Mouse (Mus musculus) midbrain, embryonic 13.5 days (tissue): ENCODE data around the gene Shisal2b. TPM values are rescaled to one million over a fixed set of nuclear protein-coding genes. Genes with fewer than 3 reads are reported as not detected.
"Not testable (repeated sequence)": the region's sequence is repeated elsewhere in the genome, so short reads cannot be mapped to it uniquely, and the experiment has no call there.

Experiments used
- ATAC-seq: fragments of 200-750 bp; cut with Nextera tagmentation; 2 replicates; pipeline ENCODE4 v1.8.0; 2017; ENCODE audit warnings: mild to moderate bottlenecking, moderate TSS enrichment, moderate library complexity
- H3K27ac ChIP-seq: fragments of 300-500 bp; sonication (generic); 2 replicates; pipeline ENCODE4 v1.5.1; 2015; ENCODE audit warnings: inconsistent platforms, mild to moderate bottlenecking, moderate library complexity
- H3K27me3 ChIP-seq: fragments of 300-500 bp; sonication (generic); 2 replicates; pipeline ENCODE4 v1.6.1; 2015; ENCODE audit warnings: mild to moderate bottlenecking, inconsistent platforms
- H3K36me3 ChIP-seq: fragments of 300-500 bp; sonication (generic); 2 replicates; pipeline ENCODE4 v1.6.1; 2015; ENCODE audit warnings: mild to moderate bottlenecking, inconsistent platforms
- H3K4me1 ChIP-seq: fragments of 300-500 bp; sonication (generic); replicated peaks from 2 replicates; pipeline ENCODE4 v1.6.1; 2015; ENCODE audit warnings: inconsistent platforms
- H3K4me2 ChIP-seq: fragments of 300-500 bp; sonication (generic); replicated peaks from 2 replicates; pipeline ENCODE4 v1.6.1; 2015; ENCODE audit warnings: moderate library complexity, mild to moderate bottlenecking, inconsistent platforms
- H3K4me3 ChIP-seq: fragments of 300-500 bp; sonication (generic); replicated peaks from 2 replicates; pipeline ENCODE4 v1.5.1; 2015; ENCODE audit warnings: mild to moderate bottlenecking, inconsistent platforms
- H3K9ac ChIP-seq: fragments of 300-500 bp; sonication (generic); replicated peaks from 2 replicates; pipeline ENCODE4 v1.6.1; 2015; ENCODE audit warnings: mild to moderate bottlenecking, inconsistent platforms
- H3K9me3 ChIP-seq: fragments of 300-500 bp; sonication (generic); 2 replicates; pipeline ENCODE4 v1.6.1; 2016; ENCODE audit warnings: mild to moderate bottlenecking, inconsistent platforms
- WGBS: fragments of 180-500 bp; shearing (Covaris S2); methylation state at CpG from one replicate; pipeline ENCODE4 v1.1.7; 2015; 5-methylcytosine and 5-hydroxymethylcytosine counted together
- polyA plus RNA-seq: library from polyadenylated mRNA; unstranded; fragments of >200 nt; fragmentation: Nextera tagmentation; extraction: Ambion mirVana; gene quantifications from 2 replicates; pipeline ENCODE4 v1.2.1, GENCODE M21; 2015

Shisal2b gene
- polyA plus RNA-seq, result 0.71 and 1.0 TPM in 2 replicates

GRCm38 (mm10) chr13:104863127-104863979 lies at the start of gene Shisal2b:
Gene Shisal2b, minus strand, starts transcription at chr13:104863893.
- Histone ChIP-seq H3K4me3 (peak within 1 kb of the TSS; percentile 54), H3K4me1 (peaks cover 11% of the 10 kb centered on the region), H3K27me3 (peaks cover 32% of the 10 kb centered on the region), H3K36me3 (no peaks in the 10 kb centered on the region), H3K27ac (no peak within 1 kb of the TSS), H3K9me3 (no peaks in the 10 kb centered on the region), H3K9ac (peak within 1 kb of the TSS; percentile 75), H3K4me2 (peak within 1 kb of the TSS; percentile 95)
- ATAC-seq, result peak; percentile 93
- WGBS, result 4% methylated on average over 38 of the region's 38 CpGs

DNA sequence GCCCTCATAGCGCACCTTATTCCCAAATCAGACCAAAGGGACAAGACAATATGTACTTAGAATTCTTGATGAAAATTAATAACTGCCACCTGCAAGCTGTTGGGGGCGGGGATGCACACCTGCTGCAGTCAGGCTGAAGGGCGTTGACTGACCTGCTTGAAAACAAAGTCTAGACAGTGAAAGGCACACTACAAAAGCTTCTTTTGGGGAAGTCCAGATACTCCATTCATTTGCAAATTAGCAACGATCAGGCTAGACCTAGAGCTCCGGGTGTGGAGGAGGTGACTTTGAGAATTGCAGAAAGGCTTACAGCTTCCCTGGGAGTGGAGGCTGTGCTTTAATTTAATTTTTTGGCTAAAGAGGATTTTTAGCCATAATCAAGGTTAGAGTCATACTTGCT lies 47.9 kb upstream of the Shisal2b start:
- not testable (repeated sequence) for H3K4me2 ChIP-seq, H3K4me3 ChIP-seq, ATAC-seq, H3K27ac ChIP-seq, H3K4me1 ChIP-seq, H3K9ac ChIP-seq, H3K36me3 ChIP-seq, H3K27me3 ChIP-seq, H3K9me3 ChIP-seq
- 44% methylated on average over 5 of the region's 5 CpGs for WGBS

DNA sequence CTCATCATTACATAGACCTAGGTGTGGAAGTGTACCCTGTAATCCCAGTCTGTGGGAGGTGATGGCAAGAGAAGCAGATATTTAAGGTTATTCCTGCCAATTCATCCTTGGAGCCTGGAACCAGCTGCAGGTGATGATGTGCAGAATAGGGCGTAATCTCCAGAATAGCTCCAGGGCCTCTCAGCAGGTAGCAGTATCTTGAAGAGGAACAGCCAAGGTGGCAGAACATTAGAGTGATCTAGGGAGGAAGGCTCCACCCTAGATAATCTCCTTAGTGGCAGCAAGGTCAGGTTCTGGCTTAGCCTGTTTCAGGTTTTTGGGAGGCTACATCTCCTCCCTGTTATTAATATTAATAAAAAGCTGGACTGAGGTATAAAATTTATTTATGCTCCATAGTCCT lies 47.3 kb upstream of the Shisal2b start:
- H3K27ac ChIP-seq, H3K9ac ChIP-seq, H3K4me2 ChIP-seq, ATAC-seq, H3K27me3 ChIP-seq, H3K4me3 ChIP-seq, H3K4me1 ChIP-seq, H3K9me3 ChIP-seq, H3K36me3 ChIP-seq: not testable (repeated sequence)
- WGBS, result 94% methylated on average over 1 of the region's 1 CpGs

DNA sequence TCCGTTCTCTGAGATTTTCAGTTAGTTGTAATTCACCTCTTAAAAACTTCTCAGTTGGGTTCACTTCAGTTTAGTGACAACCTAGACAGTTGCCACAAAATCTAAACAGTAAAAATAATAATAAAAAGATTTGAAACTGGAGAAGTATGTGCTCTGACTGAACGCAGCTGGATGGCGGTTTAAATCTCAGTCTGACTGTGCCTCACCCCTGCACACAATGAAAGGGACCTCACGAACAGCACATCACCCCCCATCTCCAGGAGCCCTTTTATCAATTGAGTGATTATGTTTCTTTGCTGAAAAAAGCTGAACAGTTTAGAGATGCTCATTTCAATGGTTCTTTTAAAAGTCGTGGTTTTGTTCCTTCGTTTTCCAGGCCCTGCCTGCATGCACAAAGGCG lies 45.0 kb upstream of the Shisal2b start:
- 38% methylated on average over 7 of the region's 7 CpGs for WGBS
- Histone ChIP-seq H3K4me3 (no peak overlapping the region), H3K4me1 (0 out of 2 replicates have a peak, but pooled peaks cover 4% of the 10 kb centered on the region), H3K4me2 (no peak overlapping the region), H3K9ac (no peak overlapping the region), H3K27ac (no peak overlapping the region), H3K36me3 (no peaks in the 10 kb centered on the region), H3K9me3 (no peaks in the 10 kb centered on the region), H3K27me3 (no peaks in the 10 kb centered on the region)
- ATAC-seq, result no peak

DNA sequence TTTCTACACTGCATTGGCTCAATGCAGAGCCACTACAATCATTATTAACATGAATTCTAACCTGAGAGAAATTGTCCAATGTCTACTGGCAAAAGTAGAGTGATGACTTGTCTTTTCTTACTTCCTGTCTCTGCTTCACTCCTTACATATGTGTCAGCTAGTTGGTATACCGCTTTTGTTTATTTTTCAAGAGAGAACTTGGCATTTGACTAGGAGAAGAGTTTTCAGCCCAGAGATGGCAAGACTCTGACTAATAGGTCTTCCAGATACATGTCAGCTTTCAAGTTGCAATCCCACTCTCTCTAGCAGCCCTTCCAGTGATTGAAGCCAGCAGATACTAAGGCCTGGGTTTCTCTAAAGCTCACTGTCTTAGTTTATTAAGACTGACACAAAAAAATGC lies 31.1 kb upstream of the Shisal2b start:
- H3K4me1 ChIP-seq, result no peaks in the 10 kb centered on the region
- 0 out of 2 replicates have a peak, but pooled peaks cover 2% of the 10 kb centered on the region for H3K9me3 ChIP-seq
- no peak for ATAC-seq
- H3K4me2 ChIP-seq, result no peak overlapping the region
- H3K27me3 ChIP-seq, result no peaks in the 10 kb centered on the region
- no peak overlapping the region for H3K27ac ChIP-seq
- no peak overlapping the region for H3K4me3 ChIP-seq
- no peak overlapping the region for H3K9ac ChIP-seq
- WGBS, result 95% methylated on average over 1 of the region's 1 CpGs
- no peaks in the 10 kb centered on the region for H3K36me3 ChIP-seq

- H3K4me3 ChIP-seq, result no peak overlapping the region
- no peak overlapping the region for H3K4me2 ChIP-seq
- H3K36me3 ChIP-seq, result no peaks in the 10 kb centered on the region
- H3K9ac ChIP-seq, result no peak overlapping the region
- no peaks in the 10 kb centered on the region for H3K9me3 ChIP-seq
- H3K4me1 ChIP-seq, result no peaks in the 10 kb centered on the region
- ATAC-seq, result 0 out of 2 replicates have a peak, but pooled peaks have one; percentile 53
- no peaks in the 10 kb centered on the region for H3K27me3 ChIP-seq
- 59% methylated on average over 4 of the region's 4 CpGs for WGBS
- H3K27ac ChIP-seq, result no peak overlapping the region
Observed at GRCm38 (mm10) chr13:104892337-104892736, 28.6 kb upstream of the Shisal2b start.

DNA sequence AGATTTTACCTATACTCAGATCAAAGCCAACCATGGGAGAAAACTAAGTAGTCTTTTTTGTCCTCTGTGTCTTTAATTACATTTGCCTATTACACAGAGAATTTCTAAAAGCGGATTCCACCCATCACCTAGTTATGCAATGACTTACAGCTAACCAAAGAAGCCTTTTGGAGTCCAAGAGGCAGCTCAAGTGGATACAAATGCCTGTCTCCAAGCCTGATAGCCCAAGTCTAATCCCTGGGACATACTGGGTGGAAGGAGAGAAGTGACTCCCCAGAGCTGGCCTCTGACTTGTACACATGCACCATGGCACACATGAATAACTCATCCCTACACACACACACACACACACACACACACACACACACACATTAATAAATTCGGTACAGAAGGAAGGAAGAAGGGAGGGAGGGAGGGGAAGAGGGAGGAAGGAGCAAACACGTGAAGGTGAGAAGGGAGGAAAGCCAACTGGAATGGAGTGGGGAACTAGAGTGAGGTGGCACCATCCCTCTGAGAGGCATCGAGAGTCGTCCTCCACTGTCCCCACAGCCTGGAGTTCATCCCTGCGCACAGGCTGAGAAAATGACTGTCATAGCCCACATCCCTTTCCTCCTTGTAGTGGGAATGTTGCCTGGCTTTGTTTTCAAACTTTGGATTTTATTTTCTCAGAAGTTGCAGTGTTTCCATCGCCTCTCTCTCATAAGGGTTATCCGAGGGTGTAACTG lies 22.8 kb upstream of the Shisal2b start:
- H3K9ac ChIP-seq, result no peak overlapping the region
- no peak for ATAC-seq
- 79% methylated on average over 8 of the region's 8 CpGs for WGBS
- no peaks in the 10 kb centered on the region for H3K4me1 ChIP-seq
- no peak overlapping the region for H3K27ac ChIP-seq
- no peaks in the 10 kb centered on the region for H3K27me3 ChIP-seq
- no peaks in the 10 kb centered on the region for H3K36me3 ChIP-seq
- no peak overlapping the region for H3K4me3 ChIP-seq
- H3K9me3 ChIP-seq, result no peaks in the 10 kb centered on the region
- no peak overlapping the region for H3K4me2 ChIP-seq

DNA sequence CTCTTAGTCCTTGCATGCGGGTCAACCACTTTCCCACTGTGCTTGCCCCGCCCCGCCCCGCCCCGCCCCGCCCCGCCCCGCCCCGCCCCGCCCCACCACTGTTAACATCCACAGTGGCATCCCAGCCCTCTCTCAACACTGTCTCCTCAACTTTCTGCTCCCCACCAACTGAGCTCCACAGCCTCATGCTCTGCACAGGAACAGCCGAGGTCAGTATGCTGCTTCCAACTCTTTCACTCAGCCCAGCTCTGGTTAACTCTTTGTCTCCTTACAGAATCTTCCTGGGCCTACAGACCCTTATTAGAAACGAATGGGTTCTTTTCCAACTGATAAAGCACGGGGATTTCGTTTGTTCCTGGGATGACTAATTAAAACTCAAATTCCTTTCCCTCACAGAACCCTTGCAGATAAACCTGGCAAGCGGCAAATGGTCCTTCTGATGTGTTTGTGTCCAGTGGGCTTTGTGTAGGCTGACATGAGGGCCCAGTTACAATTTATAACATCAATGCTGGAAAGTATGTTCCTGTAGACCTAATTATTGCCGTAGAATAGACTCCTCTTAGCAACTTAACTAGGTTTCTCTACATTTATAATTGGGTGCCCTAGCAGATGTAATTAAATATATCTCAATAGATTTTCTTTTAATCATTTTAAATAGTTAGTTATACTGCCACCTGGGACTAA lies 20.0 kb upstream of the Shisal2b start:
- Histone ChIP-seq H3K4me2 (no peak overlapping the region), H3K4me3 (no peak overlapping the region), H3K9me3 (no peaks in the 10 kb centered on the region), H3K27ac (no peak overlapping the region), H3K27me3 (no peaks in the 10 kb centered on the region), H3K36me3 (no peaks in the 10 kb centered on the region), H3K4me1 (no peaks in the 10 kb centered on the region), H3K9ac (no peak overlapping the region)
- WGBS, result 27% methylated on average over 16 of the region's 16 CpGs
- no peak; the same call in 1 of the 2 replicates for ATAC-seq

DNA sequence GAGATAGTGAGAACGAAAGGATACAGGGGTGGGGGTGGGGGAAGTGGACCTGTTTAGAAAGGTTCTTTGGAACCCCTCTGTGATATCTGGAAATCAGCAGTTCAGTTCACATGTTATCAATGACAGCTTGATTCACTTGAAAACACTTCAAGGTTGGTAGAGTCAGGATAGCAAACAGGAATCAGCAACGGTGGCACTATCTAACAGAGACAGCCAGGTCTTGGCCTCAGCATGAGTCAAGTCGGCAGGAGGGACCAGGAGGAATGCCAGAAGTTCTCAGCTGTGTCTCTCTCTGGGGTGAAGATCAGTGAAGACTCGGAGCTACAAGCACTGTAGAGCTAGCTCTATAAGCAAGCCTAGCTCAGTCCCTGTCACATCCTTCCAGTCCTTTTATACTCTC lies 14.8 kb upstream of the Shisal2b start:
- Histone ChIP-seq H3K36me3 (no peaks in the 10 kb centered on the region), H3K9me3 (no peaks in the 10 kb centered on the region), H3K4me1 (no peaks in the 10 kb centered on the region), H3K4me3 (no peak overlapping the region), H3K4me2 (no peak overlapping the region), H3K9ac (no peak overlapping the region), H3K27me3 (no peaks in the 10 kb centered on the region), H3K27ac (no peak overlapping the region)
- ATAC-seq, result no peak
- 84% methylated on average over 4 of the region's 4 CpGs for WGBS

GRCm38 (mm10) chr13:104869907-104870306 lies 6.2 kb upstream of the Shisal2b start:
- no peak overlapping the region for H3K4me3 ChIP-seq
- no peak overlapping the region for H3K4me2 ChIP-seq
- no peaks in the 10 kb centered on the region for H3K4me1 ChIP-seq
- H3K9ac ChIP-seq, result no peak overlapping the region
- H3K36me3 ChIP-seq, result no peaks in the 10 kb centered on the region
- H3K27me3 ChIP-seq, result peaks cover 5% of the 10 kb centered on the region
- H3K9me3 ChIP-seq, result no peaks in the 10 kb centered on the region
- ATAC-seq, result no peak
- H3K27ac ChIP-seq, result no peak overlapping the region
- WGBS, result 84% methylated on average over 2 of the region's 2 CpGs

DNA sequence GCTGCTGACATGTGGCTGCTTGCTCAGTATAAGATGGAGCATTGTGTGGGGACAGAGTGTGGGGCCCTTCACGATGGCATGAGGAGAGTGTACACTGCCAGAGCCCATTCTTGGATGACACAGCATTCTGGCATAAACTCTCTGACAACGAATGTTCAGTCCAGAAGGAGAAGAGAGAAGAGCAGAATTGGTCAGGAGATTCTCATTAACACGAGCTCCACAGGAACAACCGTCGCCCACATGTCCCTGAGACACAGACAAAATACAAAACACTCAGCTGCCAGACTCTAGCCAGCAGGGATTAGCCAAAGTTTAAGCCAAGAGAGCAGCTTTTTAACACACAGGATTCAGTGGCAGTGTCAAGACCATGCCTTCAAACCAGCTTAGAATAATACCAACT lies 3.0 kb upstream of the Shisal2b start:
- H3K27ac ChIP-seq, result no peak overlapping the region
- H3K4me1 ChIP-seq, result peaks cover 11% of the 10 kb centered on the region
- H3K9me3 ChIP-seq, result no peaks in the 10 kb centered on the region
- ATAC-seq, result no peak
- no peak overlapping the region for H3K4me2 ChIP-seq
- H3K36me3 ChIP-seq, result no peaks in the 10 kb centered on the region
- peaks cover 31% of the 10 kb centered on the region for H3K27me3 ChIP-seq
- no peak overlapping the region for H3K4me3 ChIP-seq
- WGBS, result 71% methylated on average over 5 of the region's 5 CpGs
- no peak overlapping the region for H3K9ac ChIP-seq

DNA sequence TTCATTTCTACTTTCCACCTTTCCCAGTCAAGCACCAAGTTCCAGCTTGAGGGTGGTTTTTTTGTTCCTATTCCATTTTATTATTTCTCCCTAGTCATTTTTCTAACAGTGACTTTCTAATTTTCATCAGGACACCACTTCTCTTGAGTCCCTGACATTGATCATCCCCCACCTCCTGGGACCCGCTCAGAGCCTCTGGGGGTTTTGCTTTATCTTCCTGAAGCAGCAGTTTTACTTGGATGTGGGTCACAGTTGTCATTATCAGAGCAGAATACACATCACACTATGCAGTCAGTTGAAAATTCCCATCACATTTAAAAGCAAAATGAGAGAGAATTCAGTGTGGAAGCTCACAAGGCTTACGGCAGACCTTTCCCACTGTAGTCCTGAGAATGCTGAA lies 10.0 kb downstream of the Shisal2b start:
- H3K9me3 ChIP-seq, result no peaks in the 10 kb centered on the region
- H3K9ac ChIP-seq, result no peak overlapping the region
- no peak overlapping the region for H3K4me2 ChIP-seq
- H3K4me1 ChIP-seq, result no peaks in the 10 kb centered on the region
- no peaks in the 10 kb centered on the region for H3K36me3 ChIP-seq
- H3K4me3 ChIP-seq, result no peak overlapping the region
- H3K27ac ChIP-seq, result no peak overlapping the region
- WGBS, result 84% methylated on average over 2 of the region's 2 CpGs
- no peak for ATAC-seq
- H3K27me3 ChIP-seq, result no peaks in the 10 kb centered on the region
